Mouse (Mus musculus) liver, embryonic 16.5 days (tissue): ENCODE data around the gene Dcaf11. TPM values are rescaled to one million over a fixed set of nuclear protein-coding genes. Genes with fewer than 3 reads are reported as not detected.

Source experiments
- ATAC-seq: fragments of 200-750 bp; cut with Nextera tagmentation; 2 replicates; pipeline ENCODE4 v1.8.0; 2017; ENCODE audit warnings: low read depth, mild to moderate bottlenecking, moderate number of reproducible peaks, moderate library complexity
- H3K27ac ChIP-seq: fragments of 300-500 bp; sonication (generic); 2 replicates; pipeline ENCODE4 v1.5.1; 2014; ENCODE audit warnings: mild to moderate bottlenecking, low read length
- H3K27me3 ChIP-seq: fragments of 300-500 bp; sonication (generic); 2 replicates; pipeline ENCODE4 v1.6.1; 2014; ENCODE audit warnings: low read depth, low read length, mixed read lengths; ENCODE audit not compliant: control insufficient read depth, insufficient read depth
- H3K36me3 ChIP-seq: fragments of 300-500 bp; sonication (generic); 2 replicates; pipeline ENCODE4 v1.6.1; 2014; ENCODE audit warnings: mild to moderate bottlenecking; ENCODE audit not compliant: control insufficient read depth, insufficient read depth
- H3K4me1 ChIP-seq: fragments of 300-500 bp; sonication (generic); 2 replicates; pipeline ENCODE4 v1.6.1; 2014; ENCODE audit warnings: low read depth, low read length, mixed read lengths; ENCODE audit not compliant: control insufficient read depth
- H3K4me2 ChIP-seq: fragments of 300-500 bp; sonication (generic); 2 replicates; pipeline ENCODE4 v1.6.1; 2014; ENCODE audit warnings: low read depth, low read length, mixed read lengths
- H3K4me3 ChIP-seq: fragments of 300-500 bp; sonication (generic); 2 replicates; pipeline ENCODE4 v1.5.1; 2014; ENCODE audit warnings: low read depth, mild to moderate bottlenecking, low read length
- H3K9ac ChIP-seq: fragments of 300-500 bp; sonication (generic); 2 replicates; pipeline ENCODE4 v1.6.1; 2014; ENCODE audit warnings: low read depth, low read length
- H3K9me3 ChIP-seq: fragments of 300-500 bp; sonication (generic); replicated peaks from 2 replicates; pipeline ENCODE4 v1.6.1; 2016; ENCODE audit warnings: low read length; ENCODE audit not compliant: control insufficient read depth
- WGBS: fragments of 180-500 bp; shearing (Covaris S2); extraction: QIAGEN DNeasy Blood & Tissue Kit; methylation state at CpG from one replicate; pipeline ENCODE4 v1.1.7; 2014; ENCODE audit not compliant: insufficient replicate concordance; 5-methylcytosine and 5-hydroxymethylcytosine counted together
- polyA plus RNA-seq: library from polyadenylated mRNA; unstranded; fragments of >200 nt; fragmentation: Nextera tagmentation; extraction: Ambion mirVana; gene quantifications from 2 replicates; pipeline ENCODE4 v1.2.1, GENCODE M21; 2015

Gene Dcaf11
- polyA plus RNA-seq, 1 experiment from 2014 or later = 64.7 TPM

DNA sequence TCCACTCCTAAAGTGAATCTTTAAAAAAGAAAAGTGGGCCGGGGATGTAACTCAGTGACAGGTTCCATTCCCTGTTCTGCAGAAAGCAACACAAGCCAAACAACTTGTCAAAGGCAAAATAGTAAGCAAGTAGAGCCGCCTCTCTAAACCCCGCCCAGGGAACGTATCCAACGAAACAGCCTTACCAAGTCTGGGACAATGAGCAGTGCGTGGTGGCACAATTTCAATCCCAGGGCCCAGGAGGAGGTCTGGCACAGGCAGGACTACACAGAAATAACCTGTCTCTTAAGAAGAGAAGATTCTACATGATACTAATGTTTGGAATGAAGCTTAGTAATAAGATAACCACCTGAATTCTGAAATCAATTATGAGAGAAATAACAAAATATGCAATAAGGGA is 9.6 kb upstream of the Dcaf11 start:
- Histone ChIP-seq H3K9me3 (no peaks in the 10 kb centered on the region), H3K27ac (no peak overlapping the region), H3K9ac (no peak overlapping the region), H3K4me3 (no peak overlapping the region), H3K27me3 (no peaks in the 10 kb centered on the region), H3K4me2 (no peak overlapping the region), H3K4me1 (peaks cover 4% of the 10 kb centered on the region), H3K36me3 (peaks cover 43% of the 10 kb centered on the region)
- ATAC-seq = no peak
- WGBS = 84% methylated on average over 6 of the region's 6 CpGs

DNA sequence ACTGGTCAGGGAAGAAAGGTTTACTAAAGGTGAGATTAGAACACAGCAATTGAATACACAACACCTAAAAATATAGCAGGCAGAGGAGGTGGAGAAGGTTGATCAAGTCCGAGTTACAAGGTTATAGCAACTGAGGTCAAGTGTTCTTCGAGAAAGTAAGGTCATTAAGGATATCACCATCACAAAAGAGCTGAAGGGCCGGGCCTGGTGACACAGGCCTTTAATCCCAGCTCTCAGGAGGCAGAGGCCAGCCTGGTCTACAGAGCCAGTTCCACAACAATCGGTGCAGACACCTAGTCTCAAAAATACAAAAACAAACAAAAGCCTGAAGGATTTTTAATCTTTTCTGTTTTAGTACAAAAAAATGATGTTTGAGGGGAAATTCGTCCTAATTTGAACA is 8.5 kb upstream of the Dcaf11 start:
- H3K4me3 ChIP-seq = no peak overlapping the region
- no peak overlapping the region for H3K9ac ChIP-seq
- H3K27me3 ChIP-seq = no peaks in the 10 kb centered on the region
- no peaks in the 10 kb centered on the region for H3K9me3 ChIP-seq
- peaks cover 34% of the 10 kb centered on the region for H3K36me3 ChIP-seq
- peaks cover 10% of the 10 kb centered on the region for H3K4me1 ChIP-seq
- ATAC-seq = no peak
- H3K27ac ChIP-seq = no peak overlapping the region
- 77% methylated on average over 5 of the region's 5 CpGs for WGBS
- H3K4me2 ChIP-seq = no peak overlapping the region

DNA sequence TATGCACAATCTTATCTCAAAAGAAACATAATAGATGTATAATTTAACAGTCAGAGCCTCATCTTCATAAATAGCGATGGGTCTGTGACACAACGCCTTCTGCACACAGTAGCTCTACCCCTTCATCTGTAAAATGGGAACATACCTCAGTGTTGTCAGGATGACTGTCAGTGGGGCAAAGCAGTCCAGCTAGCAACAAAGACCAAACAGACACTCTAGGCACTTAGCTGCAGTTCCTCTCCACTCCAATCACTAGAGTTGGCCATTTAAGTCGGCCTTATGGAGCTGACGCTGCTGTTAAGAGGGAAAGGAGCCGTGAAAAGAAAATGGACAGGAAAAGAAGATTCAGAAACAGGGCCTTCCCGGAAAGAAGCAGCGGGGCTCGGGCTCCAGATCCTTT is 8.0 kb upstream of the Dcaf11 start:
- ATAC-seq = no peak
- peaks cover 29% of the 10 kb centered on the region for H3K36me3 ChIP-seq
- peaks cover 14% of the 10 kb centered on the region for H3K4me1 ChIP-seq
- 87% methylated on average over 8 of the region's 8 CpGs for WGBS
- H3K4me2 ChIP-seq = no peak overlapping the region
- no peaks in the 10 kb centered on the region for H3K9me3 ChIP-seq
- no peak overlapping the region for H3K4me3 ChIP-seq
- no peak overlapping the region for H3K27ac ChIP-seq
- no peak overlapping the region for H3K9ac ChIP-seq
- H3K27me3 ChIP-seq = no peaks in the 10 kb centered on the region

DNA sequence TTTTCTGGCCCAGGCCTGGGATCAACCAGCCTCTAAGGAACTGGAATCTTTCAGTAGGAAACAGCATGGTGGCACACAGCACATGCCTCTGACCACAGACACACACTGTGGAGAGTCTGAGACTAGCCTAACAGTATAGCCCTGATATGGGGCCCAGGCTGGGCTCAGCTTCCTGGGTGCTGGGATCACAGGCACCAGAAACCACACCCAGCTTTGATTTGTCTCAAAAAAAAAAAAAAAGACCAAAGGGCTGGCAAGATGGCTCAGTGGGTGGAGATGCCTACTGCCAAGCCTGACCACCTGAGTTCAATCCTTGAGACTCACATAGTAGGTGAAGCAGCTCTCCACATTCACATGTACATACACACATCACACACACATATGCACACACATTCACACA is 5.2 kb upstream of the Dcaf11 start:
- H3K36me3 ChIP-seq = peaks cover 4% of the 10 kb centered on the region
- no peak overlapping the region for H3K4me2 ChIP-seq
- H3K9me3 ChIP-seq = no peaks in the 10 kb centered on the region
- H3K4me3 ChIP-seq = no peak overlapping the region
- H3K4me1 ChIP-seq = peaks cover 35% of the 10 kb centered on the region
- no peak overlapping the region for H3K9ac ChIP-seq
- H3K27ac ChIP-seq = no peak overlapping the region
- no peak for ATAC-seq
- no peaks in the 10 kb centered on the region for H3K27me3 ChIP-seq

DNA sequence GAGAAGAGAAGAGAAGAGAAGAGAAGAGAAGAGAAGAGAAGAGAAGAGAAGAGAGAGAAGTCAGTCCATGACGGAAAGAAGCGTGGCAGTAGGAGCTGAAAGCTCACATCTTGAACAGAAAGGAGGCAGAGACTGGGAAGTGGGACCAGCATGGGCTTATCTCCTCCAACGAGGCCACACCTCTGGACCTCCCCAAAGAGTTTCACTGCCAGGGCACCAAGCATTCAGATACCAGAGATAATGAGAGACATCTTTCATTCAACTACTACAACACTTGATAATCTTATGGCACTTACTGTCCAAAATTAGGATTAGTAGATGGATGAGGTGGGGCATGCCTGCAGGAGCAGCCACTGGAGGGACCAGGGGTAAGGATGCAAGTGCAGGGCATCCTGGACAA is 4.0 kb upstream of the Dcaf11 start:
- H3K4me1 ChIP-seq = peaks cover 35% of the 10 kb centered on the region

DNA sequence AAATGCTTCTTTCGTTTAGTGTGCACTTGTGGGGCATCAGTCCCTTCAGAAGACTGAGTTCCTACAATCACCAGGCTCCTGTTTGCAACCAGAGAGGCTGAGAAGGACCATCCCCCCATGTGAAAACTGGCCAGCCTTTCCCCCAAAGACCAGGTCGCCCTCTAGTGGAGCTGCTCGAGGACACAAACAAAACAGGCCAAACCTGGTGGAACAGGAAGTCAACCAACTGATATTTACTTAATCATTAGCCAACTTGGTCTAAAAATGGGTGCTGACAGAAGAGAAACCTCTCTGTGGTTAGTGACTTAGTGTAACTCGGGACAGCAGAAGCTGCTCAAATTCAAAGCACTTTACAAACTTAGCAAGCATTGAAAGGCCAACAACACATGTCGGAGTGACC is 2.8 kb upstream of the Dcaf11 start:
- ATAC-seq = no peak
- Histone ChIP-seq H3K27ac (peak overlapping the region; percentile 83), H3K9ac (no peak overlapping the region; the same call in 1 of the 2 replicates), H3K4me3 (no peak overlapping the region), H3K4me2 (no peak overlapping the region), H3K27me3 (no peaks in the 10 kb centered on the region), H3K9me3 (no peaks in the 10 kb centered on the region), H3K4me1 (peaks cover 47% of the 10 kb centered on the region), H3K36me3 (no peaks in the 10 kb centered on the region)
- WGBS = 13% methylated on average over 5 of the region's 5 CpGs

More for the DNA sequence above, 4.0 kb upstream of the Dcaf11 start:
- no peaks in the 10 kb centered on the region for H3K9me3 ChIP-seq
- H3K36me3 ChIP-seq = no peaks in the 10 kb centered on the region
- ATAC-seq = no peak
- WGBS = 70% methylated on average over 3 of the region's 3 CpGs
- no peak overlapping the region for H3K4me3 ChIP-seq
- H3K9ac ChIP-seq = no peak overlapping the region
- H3K27ac ChIP-seq = no peak overlapping the region
- no peak overlapping the region for H3K4me2 ChIP-seq
- no peaks in the 10 kb centered on the region for H3K27me3 ChIP-seq

DNA sequence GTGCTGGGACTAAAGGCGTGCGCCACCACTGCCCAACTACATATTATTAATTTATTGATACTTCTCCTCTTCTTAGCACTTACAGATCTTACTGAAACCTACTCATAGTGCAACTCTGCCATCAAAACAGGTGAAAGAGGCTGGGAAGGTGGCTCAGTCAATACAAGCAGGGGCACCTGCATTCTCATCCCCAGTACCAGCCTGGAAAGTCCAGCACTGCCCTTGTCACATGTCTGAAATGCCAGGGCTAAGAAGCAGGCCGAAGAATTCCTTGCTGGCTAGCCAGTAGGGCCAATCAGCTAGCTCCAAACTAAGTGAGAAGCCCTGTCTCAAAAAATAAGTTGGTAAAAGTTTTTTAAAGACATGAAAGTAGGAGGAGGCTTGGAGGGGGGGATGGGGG is 2.2 kb upstream of the Dcaf11 start:
- Histone ChIP-seq H3K27me3 (no peaks in the 10 kb centered on the region), H3K27ac (peak overlapping the region; percentile 83), H3K4me2 (no peak overlapping the region), H3K4me3 (no peak overlapping the region), H3K4me1 (peaks cover 47% of the 10 kb centered on the region), H3K9me3 (no peaks in the 10 kb centered on the region), H3K9ac (peak overlapping the region; percentile 10; the same call in 1 of the 2 replicates), H3K36me3 (no peaks in the 10 kb centered on the region)
- ATAC-seq = no peak
- 76% methylated on average over 3 of the region's 3 CpGs for WGBS

DNA sequence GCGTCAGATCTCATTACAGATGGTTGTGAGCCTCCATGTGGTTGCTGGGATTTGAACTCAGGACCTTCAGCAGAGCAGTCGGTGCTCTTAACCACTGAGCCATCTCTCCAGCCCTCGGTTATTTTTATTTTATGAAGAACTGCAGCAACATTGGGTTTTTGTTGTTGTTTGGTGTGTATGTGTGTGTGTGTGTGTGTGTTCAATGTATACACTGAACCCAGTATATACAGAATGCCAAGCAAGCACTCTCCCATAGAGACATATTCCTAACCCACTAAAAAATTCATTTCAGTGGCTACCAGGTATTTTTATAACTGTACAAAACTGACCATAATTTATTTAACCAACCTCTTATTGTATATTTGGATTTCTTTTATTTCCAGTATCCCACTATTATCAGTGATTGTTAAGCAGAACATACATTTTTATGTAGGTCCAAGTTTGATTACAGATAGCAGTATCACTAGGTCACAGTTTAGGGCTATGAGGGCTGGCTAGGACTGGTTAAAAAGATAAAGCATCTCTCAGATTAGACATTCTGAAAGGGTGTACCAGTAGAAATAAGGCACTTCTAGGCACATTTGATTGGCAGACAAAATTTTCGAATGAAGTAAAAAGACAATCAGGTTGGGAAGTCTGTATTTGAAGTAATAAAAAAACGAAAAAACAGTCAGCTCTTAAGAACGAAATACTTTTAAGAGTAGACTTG is 912 bp upstream of the Dcaf11 start:
- Histone ChIP-seq H3K9ac (peak overlapping the region; percentile 90; the same call in 1 of the 2 replicates), H3K4me3 (peak overlapping the region; percentile 78), H3K27ac (peak overlapping the region; percentile 100), H3K36me3 (no peaks in the 10 kb centered on the region), H3K27me3 (no peaks in the 10 kb centered on the region), H3K9me3 (no peaks in the 10 kb centered on the region), H3K4me2 (peak overlapping the region; percentile 89), H3K4me1 (peaks cover 47% of the 10 kb centered on the region)
- peak; percentile 20 for ATAC-seq
- WGBS = 31% methylated on average over 6 of the region's 6 CpGs

DNA sequence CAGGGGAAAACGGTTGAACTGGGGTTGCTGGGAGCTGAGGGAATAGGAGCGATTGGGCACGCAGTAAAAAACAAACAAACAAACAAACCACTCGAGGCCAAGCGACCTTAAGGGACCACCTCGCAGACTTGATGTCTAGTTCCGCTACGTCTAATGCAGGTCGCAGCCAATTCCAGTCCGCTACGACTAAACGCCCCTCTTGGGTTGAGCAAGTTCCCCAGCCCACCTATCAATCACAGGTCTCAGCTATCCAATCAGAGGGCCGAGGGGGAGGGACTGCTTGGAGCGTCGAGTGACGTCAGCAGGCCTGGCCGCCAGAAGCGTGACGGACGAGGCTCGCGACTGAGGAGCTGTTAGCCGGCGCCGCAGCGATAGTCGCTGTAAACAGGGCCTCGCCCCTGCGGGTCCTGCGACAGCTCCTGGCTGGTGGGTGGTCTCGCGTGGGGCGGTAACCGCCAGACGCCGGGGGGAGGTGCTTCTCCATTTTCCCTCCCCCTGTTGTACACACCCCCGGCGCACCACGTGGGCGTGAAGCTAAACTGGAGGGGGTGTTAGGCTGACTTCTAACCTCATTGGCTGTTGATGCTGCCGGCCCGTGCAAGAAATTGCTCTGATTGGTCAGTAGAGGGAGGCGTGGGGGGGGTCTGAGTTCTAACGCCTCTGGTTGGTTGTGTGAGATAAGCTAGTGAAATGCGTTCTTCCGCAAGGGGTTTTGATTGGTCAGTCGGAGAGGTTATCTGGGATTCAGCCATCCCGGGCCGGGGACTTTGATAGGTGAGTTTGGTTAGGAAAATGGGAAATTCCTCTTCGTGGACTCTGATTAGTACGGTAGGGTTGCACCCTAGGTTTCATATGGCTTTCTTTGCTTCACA is 632 bp downstream of the Dcaf11 start, which contains the start of gene A730061H03Rik:
A730061H03Rik (minus strand) TSS at position 205 of the 872 bp plus-strand sequence.
- Histone ChIP-seq H3K4me3 (peak within 1 kb of the TSS; percentile 78), H3K36me3 (peaks cover 13% of the 10 kb centered on the region), H3K27me3 (no peaks in the 10 kb centered on the region), H3K27ac (peak within 1 kb of the TSS; percentile 100), H3K4me2 (peak within 1 kb of the TSS; percentile 89), H3K9ac (peak within 1 kb of the TSS; percentile 90), H3K9me3 (no peaks in the 10 kb centered on the region), H3K4me1 (peaks cover 43% of the 10 kb centered on the region)
- under 1% methylated on average over 51 of the region's 51 CpGs for WGBS
- peak; percentile 87 for ATAC-seq
